Mouse (Mus musculus) adrenal gland, postnatal 10 days (tissue): ENCODE measurements around the gene Casp6. TPM values are rescaled to one million over a fixed set of nuclear protein-coding genes. Genes with fewer than 3 reads are reported as not detected.
A peak's percentile ranks its signal among the peaks of the same experiment; 100 is the strongest.

ENCODE experiments used
- DNase-seq: peaks from one replicate; pipeline ENCODE4 v3.0.0; 2021; ENCODE audit warnings: mixed read lengths
- total RNA-seq, 2 experiments: library from RNA; stranded (reverse); gene quantifications; 2 replicates each; pipeline ENCODE4 v1.2.3; 2021

Casp6 gene
- total RNA-seq, 2 experiments from 2014 or later: 35.3 to 39.9 TPM

DNA sequence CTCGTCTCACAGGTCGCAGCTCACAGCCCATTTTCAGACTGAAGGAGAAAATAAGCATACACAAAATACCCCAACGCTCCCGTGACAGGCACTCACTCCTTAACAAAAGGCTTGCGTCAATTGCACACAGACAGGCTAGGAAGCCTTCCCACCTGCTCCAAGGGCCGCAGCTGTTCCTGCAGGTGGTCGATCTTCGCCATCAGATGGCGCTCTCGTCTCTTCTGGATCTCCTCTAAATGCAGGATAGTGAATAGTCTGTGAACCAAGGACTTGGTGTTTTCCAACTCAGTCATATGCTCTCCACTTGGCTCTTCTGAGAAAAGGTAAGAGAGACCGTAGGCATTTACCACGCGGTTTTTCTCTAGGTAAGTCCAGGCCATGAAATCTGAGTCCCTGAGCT, 17.2 kb downstream of the Casp6 start:
- DNase-seq: peak; percentile 79

GRCm38 (mm10) chr3:129923581-129923980, 22.4 kb downstream of the Casp6 start:
- no peak for DNase-seq

DNA sequence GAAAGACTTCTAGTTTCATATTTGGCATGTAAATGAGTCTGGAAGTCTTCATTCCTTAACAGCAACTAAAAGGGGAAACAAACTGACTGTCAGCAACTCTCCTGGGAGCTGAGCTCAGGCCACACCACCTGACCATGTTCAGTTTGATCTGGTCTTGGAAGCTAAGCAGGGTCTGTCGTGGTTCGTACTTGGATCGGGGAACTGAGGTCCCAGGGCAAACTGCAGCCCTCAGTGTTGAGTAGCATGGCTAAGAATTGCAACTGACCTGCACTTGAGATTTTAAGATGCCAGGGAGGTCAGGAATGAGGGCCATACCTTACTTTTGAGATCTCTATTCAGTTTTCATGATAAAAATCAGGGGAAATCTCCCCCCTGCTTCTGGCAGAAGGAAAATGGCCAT, 24.6 kb downstream of the Casp6 start:
- DNase-seq: no peak

DNA sequence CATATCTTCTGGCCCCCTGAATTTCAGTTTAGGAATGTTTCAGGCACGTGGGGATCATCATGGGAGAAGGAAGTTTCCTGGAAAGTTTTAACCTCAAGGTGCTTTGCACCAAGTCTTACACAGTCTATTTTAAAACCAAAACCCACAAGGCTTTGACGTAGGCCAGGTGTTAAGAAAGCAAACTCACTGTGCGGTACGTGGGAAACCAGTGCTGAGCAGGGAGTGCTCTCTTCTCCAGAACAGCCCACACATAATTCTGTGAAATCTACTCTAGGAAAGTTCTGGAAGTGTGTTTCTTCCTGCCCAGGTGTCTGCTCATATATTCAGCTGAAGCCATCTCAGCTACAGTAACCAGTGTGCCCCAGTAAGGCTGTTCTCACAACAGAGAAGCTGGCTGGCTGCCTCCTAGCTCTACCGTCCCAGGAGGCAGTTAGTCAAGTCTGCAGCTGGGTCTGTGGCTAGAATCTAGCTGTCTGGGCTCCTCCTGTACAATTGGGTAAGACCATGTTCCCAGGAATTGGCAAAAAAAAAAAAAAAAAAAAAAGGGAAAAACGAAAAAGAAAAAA, 29.1 kb downstream of the Casp6 start:
- peak; percentile 59 for DNase-seq

DNA sequence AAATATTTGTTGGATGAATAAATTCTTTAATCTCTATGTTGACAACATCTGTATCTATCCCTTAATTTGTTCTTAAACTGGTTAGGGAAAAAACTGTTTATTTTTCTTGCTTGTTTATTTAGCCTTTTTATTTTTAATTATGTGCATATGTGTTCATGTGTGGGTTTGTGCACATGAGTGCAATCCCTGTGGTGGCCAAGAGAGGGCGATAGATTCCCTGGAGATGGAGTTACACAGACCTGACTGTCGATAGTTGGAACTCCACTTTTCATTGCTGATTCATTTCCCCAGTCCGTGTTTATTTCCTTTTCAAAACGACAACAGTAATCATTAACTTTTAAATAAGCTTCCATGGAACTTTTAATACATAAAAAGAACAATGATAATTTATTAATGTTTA, 31.2 kb downstream of the Casp6 start:
- DNase-seq: peak; percentile 22

- DNase-seq: peak; percentile 31
Observed at GRCm38 (mm10) chr3:129936561-129936960, 35.3 kb downstream of the Casp6 start.

GRCm38 (mm10) chr3:129937848-129938247, 36.6 kb downstream of the Casp6 start:
- peak; percentile 53 for DNase-seq

- DNase-seq: no peak
Observed at GRCm38 (mm10) chr3:129939058-129939457, 37.8 kb downstream of the Casp6 start.

- DNase-seq: no peak
Observed at GRCm38 (mm10) chr3:129940780-129941179, 39.6 kb downstream of the Casp6 start.

DNA sequence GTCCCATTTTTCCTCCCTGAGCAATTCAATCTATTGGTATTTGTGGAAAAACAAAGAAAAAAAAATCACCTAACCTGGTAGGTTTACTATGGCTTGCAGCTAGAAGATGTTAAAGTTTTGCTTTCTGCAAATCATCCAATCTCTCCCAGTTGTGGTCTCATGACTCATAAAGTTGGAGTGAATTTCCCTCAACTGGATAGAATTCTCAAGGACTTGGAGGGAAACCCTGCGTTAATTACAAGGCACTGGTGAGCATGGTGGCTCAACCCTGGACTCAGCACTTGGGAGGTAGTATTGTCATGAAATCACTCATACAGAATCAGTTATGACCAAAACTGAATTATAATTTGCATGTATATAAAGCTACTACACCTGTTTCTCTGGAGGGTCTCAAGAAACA, 40.1 kb downstream of the Casp6 start:
- no peak for DNase-seq

DNA sequence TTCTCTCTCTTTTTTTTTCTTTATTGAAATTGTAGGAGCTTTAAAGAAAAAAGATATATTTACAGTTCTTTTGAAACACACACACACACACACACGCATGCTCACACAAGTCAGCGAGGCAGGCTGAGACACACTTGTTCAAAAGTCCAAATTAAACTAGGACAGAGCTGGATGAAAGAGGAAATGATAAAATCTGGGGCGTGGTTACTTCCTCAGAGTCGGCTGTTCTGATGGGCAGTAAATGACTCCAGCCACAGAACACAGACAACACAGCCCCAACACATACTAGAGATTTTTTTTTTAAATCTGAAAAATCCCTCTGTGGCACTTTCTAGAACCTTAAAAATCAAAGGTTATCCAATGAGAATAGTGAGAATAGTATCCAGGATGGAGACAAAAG, 42.6 kb downstream of the Casp6 start:
- no peak for DNase-seq

- no peak for DNase-seq
Observed at GRCm38 (mm10) chr3:129946217-129946914, 45.1 kb downstream of the Casp6 start.

- DNase-seq: no peak
Observed at GRCm38 (mm10) chr3:129948359-129948758, 47.1 kb downstream of the Casp6 start.

DNA sequence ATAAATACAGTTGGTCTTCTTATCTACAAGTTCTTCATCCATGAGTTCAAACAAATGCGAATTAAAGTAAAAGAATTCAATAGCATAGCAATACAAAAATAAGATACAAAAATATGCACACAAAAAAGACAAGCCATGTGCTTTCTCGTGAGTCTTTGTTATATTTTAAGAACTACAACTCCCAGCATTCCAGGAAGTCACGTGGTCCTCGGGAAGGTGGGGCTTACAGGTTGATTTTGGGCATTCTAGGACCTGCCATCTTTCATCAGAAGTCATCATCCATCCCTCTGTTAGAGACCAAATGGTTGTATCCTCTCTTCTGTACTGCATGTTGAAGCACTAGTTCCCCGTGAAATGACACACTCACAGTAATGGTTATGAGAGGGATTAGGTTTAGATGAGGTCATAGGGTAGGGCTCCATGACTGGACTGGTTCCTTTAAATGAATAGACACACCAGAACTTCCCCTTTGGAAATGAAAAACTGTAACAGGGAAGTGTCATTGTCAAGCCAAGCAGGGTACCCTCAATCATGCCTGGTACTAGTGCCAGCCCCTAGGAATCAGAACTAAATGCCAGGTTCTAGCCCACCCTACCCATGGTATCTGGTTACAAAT, 48.0 kb downstream of the Casp6 start:
- DNase-seq: no peak

GRCm38 (mm10) chr3:129953296-129953695, 52.1 kb downstream of the Casp6 start:
- no peak for DNase-seq

GRCm38 (mm10) chr3:129962533-129962932, 61.3 kb downstream of the Casp6 start:
- DNase-seq: no peak

Other genes with a start within 250 kb of the Casp6 start
- 1 to 10 TPM in 1 of 2 experiments, under 1 TPM in 1; 0.69 to 3.2 TPM for gene Egf, start 146.1 kb upstream of the Casp6 start, total RNA-seq
- not detected for gene Lrit3, start 97.4 kb upstream of the Casp6 start, total RNA-seq
- under 1 TPM in 1 of 2 experiments, not detected in 1; 0.27 TPM for gene Rrh, start 78.8 kb upstream of the Casp6 start, total RNA-seq
- gene Gar1, start 70.0 kb upstream of the Casp6 start, total RNA-seq: 10 to 100 TPM; 57.0 to 65.8 TPM
- gene Cfi, start 65.5 kb upstream of the Casp6 start, total RNA-seq: 100 to 1,000 TPM in 1 of 2 experiments, 10 to 100 TPM in 1; 47.0 to 127 TPM
- gene Pla2g12a, start 22.8 kb upstream of the Casp6 start, total RNA-seq: 10 to 100 TPM; 54.1 to 58.0 TPM
- 1 to 10 TPM; 7.7 to 9.6 TPM for gene Mcub, start 68.8 kb downstream of the Casp6 start, total RNA-seq
- gene Sec24b, start 160.1 kb downstream of the Casp6 start, total RNA-seq: 10 to 100 TPM; 48.8 to 59.3 TPM
- 1 to 10 TPM; 4.6 to 5.6 TPM for gene Col25a1, start 230.1 kb downstream of the Casp6 start, total RNA-seq